In the genomic region with DNA sequence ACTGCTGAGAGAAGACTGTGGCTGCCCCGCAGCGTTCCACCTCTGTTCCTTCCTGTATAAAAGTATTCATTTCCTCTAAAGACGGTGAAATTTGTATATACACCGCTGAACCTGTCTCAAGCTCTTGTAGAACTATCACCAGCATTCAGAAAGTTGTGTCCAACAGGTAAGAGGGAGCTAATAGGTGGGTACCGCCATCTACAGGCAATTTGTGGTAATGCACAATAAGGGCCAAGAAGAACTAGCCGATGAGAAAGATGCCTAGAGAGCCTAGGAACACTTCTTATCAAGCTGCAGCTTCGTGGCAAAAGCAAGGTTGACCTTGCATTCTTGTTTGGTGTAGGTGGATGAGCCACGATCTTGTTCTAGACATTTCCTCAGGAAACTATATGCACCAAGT, we compare ENCODE assay signal across 8 mouse cellular contexts.
DNase-seq lines count a peak whose midpoint lies in the region; ATAC-seq and TF ChIP-seq lines count a peak whose summit lies in the region.

No protein-coding gene starts in this region.

- no peaks in the 10 kb centered on the region for H3K4me1 ChIP-seq in liver, adult 2 months (ENCODE audit: control insufficient read depth, insufficient read depth, low read length)
- no peaks in the 10 kb centered on the region for H3K4me1 ChIP-seq in liver, embryonic 11.5 days (replicated peaks; ENCODE audit: control insufficient read depth, insufficient read depth, low read length)
- H3K4me1 ChIP-seq in heart, embryonic 16.5 days (ENCODE audit: control insufficient read depth, insufficient read depth, low read length) = peaks cover 9% of the 10 kb centered on the region
- no peaks in the 10 kb centered on the region for H3K4me1 ChIP-seq in stomach, postnatal 0 days (replicated peaks; ENCODE audit: control insufficient read depth, insufficient read depth)

- 8% methylated on average over 8 of the region's 8 CpGs for WGBS in liver, adult 2 months
- 5% methylated on average over 8 of the region's 8 CpGs for WGBS in liver, embryonic 11.5 days
- 6% methylated on average over 8 of the region's 8 CpGs for WGBS in heart, embryonic 16.5 days
- 5% methylated on average over 8 of the region's 8 CpGs for WGBS in stomach, postnatal 0 days

- H3K79me2 ChIP-seq in liver, adult 2 months (ENCODE audit: control insufficient read depth, insufficient read depth, low read length) = no peaks in the 10 kb centered on the region

- no peak overlapping the region for H3K4me3 ChIP-seq in liver, adult 2 months (ENCODE audit: insufficient read depth, low read depth, low read length)
- H3K4me3 ChIP-seq in liver, embryonic 11.5 days (ENCODE audit: low read depth, low read length) = no peak overlapping the region
- no peak overlapping the region for H3K4me3 ChIP-seq in heart, embryonic 16.5 days (ENCODE audit: low read length)
- H3K4me3 ChIP-seq in stomach, postnatal 0 days (ENCODE audit: low read depth, low read length) = no peak overlapping the region

- peak; percentile 53 for DNase-seq in liver, adult 2 months (ENCODE audit: extremely low read depth, low read depth, low spot score)
- no peak for DNase-seq in liver, embryonic 11.5 days (ENCODE audit: low spot score)
- peak; percentile 62 for DNase-seq in adipocyte (ENCODE audit: low spot score)
- peak; percentile 57 for DNase-seq in embryo, embryonic 11.5 days (ENCODE audit: low read depth, low spot score)
- peak; percentile 59 for DNase-seq in layer of hippocampus, adult 9-10 months (ENCODE audit: low spot score)
- peak; percentile 62 for DNase-seq in stomach, postnatal 0 days (ENCODE audit: low spot score)

- no peaks in the 10 kb centered on the region for H3K27me3 ChIP-seq in liver, adult 2 months (ENCODE audit: control insufficient read depth, insufficient read depth, low read length)
- no peaks in the 10 kb centered on the region for H3K27me3 ChIP-seq in liver, embryonic 11.5 days (replicated peaks; ENCODE audit: control insufficient read depth, insufficient read depth, low read length)
- no peaks in the 10 kb centered on the region for H3K27me3 ChIP-seq in heart, embryonic 16.5 days (ENCODE audit: control insufficient read depth, insufficient read depth, low read length)
- no peaks in the 10 kb centered on the region for H3K27me3 ChIP-seq in stomach, postnatal 0 days (ENCODE audit: control insufficient read depth, insufficient read depth, low read length)

- ATAC-seq in liver, embryonic 11.5 days (replicated peaks; ENCODE audit: low FRiP score) = no peak
- peak; percentile 59; the same call in 1 of the 2 replicates for ATAC-seq in heart, embryonic 16.5 days (replicated peaks; ENCODE audit: extremely low read depth, insufficient read depth, low FRiP score)
- ATAC-seq in megakaryocyte progenitor cell, adult 5-6 weeks (replicated peaks; ENCODE audit: poor library complexity) = peak; percentile 80
- ATAC-seq in stomach, postnatal 0 days (ENCODE audit: low FRiP score, low TSS enrichment) = no peak

- no peak for TF ChIP-seq POLR2A in liver, adult 2 months (IDR thresholded peaks at IDR 0.05; ENCODE audit: extremely low read depth, insufficient read depth, low read length)

- TF ChIP-seq CTCF in liver, adult 2 months (IDR thresholded peaks at IDR 0.05; ENCODE audit: low read depth, low read length) = peak; percentile 36; the same call in 1 of the 2 replicates
- peak; percentile 97 for TF ChIP-seq CTCF in stomach, postnatal 0 days (IDR thresholded peaks at IDR 0.05; ENCODE audit: low read depth)

- no peak overlapping the region for H3K27ac ChIP-seq in liver, adult 2 months (replicated peaks; ENCODE audit: insufficient read depth, low read depth, low read length)
- no peak overlapping the region for H3K27ac ChIP-seq in liver, embryonic 11.5 days (ENCODE audit: low read depth, low read length)
- no peak overlapping the region for H3K27ac ChIP-seq in heart, embryonic 16.5 days (ENCODE audit: low read length)
- H3K27ac ChIP-seq in stomach, postnatal 0 days (replicated peaks) = no peak overlapping the region

- no peak overlapping the region for H3K4me2 ChIP-seq in liver, embryonic 11.5 days
- H3K4me2 ChIP-seq in heart, embryonic 16.5 days (ENCODE audit: low read depth, low read length) = 0 out of 2 replicates have a peak overlapping the region, but pooled peaks have one; percentile 36
- no peak overlapping the region for H3K4me2 ChIP-seq in stomach, postnatal 0 days (replicated peaks; ENCODE audit: low read depth)

- no peak for TF ChIP-seq EP300 in stomach, postnatal 0 days (optimal IDR thresholded peaks at IDR 0.05)

- no peaks in the 10 kb centered on the region for H3K36me3 ChIP-seq in liver, adult 2 months (ENCODE audit: control insufficient read depth, insufficient read depth, low read length)
- H3K36me3 ChIP-seq in liver, embryonic 11.5 days (ENCODE audit: control insufficient read depth, insufficient read depth, low read length) = no peaks in the 10 kb centered on the region
- no peaks in the 10 kb centered on the region for H3K36me3 ChIP-seq in heart, embryonic 16.5 days (ENCODE audit: control insufficient read depth, insufficient read depth)
- H3K36me3 ChIP-seq in stomach, postnatal 0 days (ENCODE audit: control insufficient read depth, insufficient read depth, low read length) = no peaks in the 10 kb centered on the region

- H3K9ac ChIP-seq in liver, adult 2 months (ENCODE audit: low read depth, low read length) = no peak overlapping the region
- H3K9ac ChIP-seq in liver, embryonic 11.5 days (ENCODE audit: low read depth, low read length) = no peak overlapping the region
- no peak overlapping the region for H3K9ac ChIP-seq in heart, embryonic 16.5 days (ENCODE audit: low read length)
- no peak overlapping the region for H3K9ac ChIP-seq in stomach, postnatal 0 days (ENCODE audit: low read length)

- no peaks in the 10 kb centered on the region for H3K9me3 ChIP-seq in liver, embryonic 11.5 days (ENCODE audit: control insufficient read depth, low read length)
- no peaks in the 10 kb centered on the region for H3K9me3 ChIP-seq in heart, embryonic 16.5 days (replicated peaks; ENCODE audit: control insufficient read depth, low read length)
- H3K9me3 ChIP-seq in stomach, postnatal 0 days (ENCODE audit: control insufficient read depth, low read length) = no peaks in the 10 kb centered on the region

Comparison
In these comparisons a context has a peak if more than half of its experiments do, and no peak if none do; other contexts are left out.
1. ATAC-seq: peak in heart, embryonic 16.5 days (single experiment) and megakaryocyte progenitor cell, adult 5-6 weeks (single experiment); none in liver, embryonic 11.5 days (single experiment) and stomach, postnatal 0 days (single experiment).